Mouse (Mus musculus) erythroblast, embryonic 14.5 days (primary cell): ENCODE data around the gene C1ra. TPM values are rescaled to one million over a fixed set of nuclear protein-coding genes. Genes with fewer than 3 reads are reported as not detected.

Experiments used
- H3K27me3 ChIP-seq: 2 replicates; pipeline ENCODE4 v1.6.1; 2012; ENCODE audit warnings: inconsistent platforms; ENCODE audit not compliant: control insufficient read depth
- H3K36me3 ChIP-seq: 2 replicates; pipeline ENCODE4 v1.6.1; 2012; ENCODE audit warnings: mild to moderate bottlenecking, inconsistent platforms; ENCODE audit not compliant: control insufficient read depth
- H3K4me1 ChIP-seq: 2 replicates; pipeline ENCODE4 v1.6.1; 2012; ENCODE audit warnings: inconsistent platforms; ENCODE audit not compliant: control insufficient read depth
- H3K4me3 ChIP-seq: replicated peaks from 2 replicates; pipeline ENCODE3; 2012; ENCODE audit warnings: moderate library complexity, mild to moderate bottlenecking, inconsistent platforms
- H3K9me3 ChIP-seq: 2 replicates; pipeline ENCODE4 v1.6.1; 2012; ENCODE audit warnings: low read length, inconsistent platforms, mixed read lengths; ENCODE audit not compliant: control insufficient read depth
- GATA1 ChIP-seq: IDR thresholded peaks from 2 replicates; pipeline ENCODE4 v1.6.1; 2012; ENCODE audit warnings: low read length, inconsistent platforms, mixed read lengths
- TAL1 ChIP-seq: IDR thresholded peaks from 3 replicates; pipeline ENCODE4 v1.6.1; 2012; ENCODE audit warnings: low read length, inconsistent platforms, mixed read lengths
- polyA plus RNA-seq: library from polyadenylated mRNA; stranded (reverse); fragments of >175 nt; gene quantifications from 2 replicates; pipeline ENCODE4 v1.2.3, GENCODE M21; 2012

C1ra gene
- polyA plus RNA-seq, 1 experiment: 0.03 TPM

DNA sequence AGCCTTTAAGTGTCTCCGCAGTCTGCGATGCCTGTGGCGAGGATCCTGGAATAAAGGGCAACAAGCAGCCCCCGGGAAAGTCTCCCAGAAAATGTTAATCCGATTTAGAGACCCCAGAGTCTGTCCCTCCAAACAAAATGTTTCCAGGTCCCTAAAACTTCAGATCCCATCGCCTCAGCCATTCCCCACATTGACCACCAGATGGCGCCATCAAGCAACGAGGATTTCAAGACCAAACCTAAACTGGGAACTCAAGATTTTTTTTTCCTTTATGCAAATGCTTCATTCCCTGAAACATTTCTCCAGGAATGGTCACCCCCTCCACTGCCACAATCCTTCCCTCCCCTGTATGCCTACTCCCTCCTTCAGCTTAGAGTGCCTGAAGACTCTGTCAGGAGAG, 57.8 kb downstream of the C1ra start, which contains the start of gene C1rb:
C1rb (plus strand) TSS at position 269 of the 400 bp plus-strand sequence.
- Histone ChIP-seq H3K27me3 (no peaks in the 10 kb centered on the region), H3K36me3 (no peaks in the 10 kb centered on the region), H3K9me3 (no peaks in the 10 kb centered on the region), H3K4me3 (no peak within 1 kb of the TSS), H3K4me1 (peaks cover 2% of the 10 kb centered on the region; the same call in 1 of the 2 replicates)
- TF ChIP-seq TAL1: no peak
- TF ChIP-seq GATA1: no peak

Other genes with a start within 250 kb of the C1ra start
- gene Cd163, start 207.7 kb upstream of the C1ra start, polyA plus RNA-seq: not detected in 2 replicates
- 0.24 and 0.42 TPM in 2 replicates for gene Pex5, start 97.3 kb upstream of the C1ra start, polyA plus RNA-seq
- gene Clstn3, start 47.6 kb upstream of the C1ra start, polyA plus RNA-seq: 0.31 and 0.68 TPM in 2 replicates
- not detected in 2 replicates for gene C1rl, start 19.3 kb upstream of the C1ra start, polyA plus RNA-seq
- gene C1s1, start 30.0 kb downstream of the C1ra start, polyA plus RNA-seq: 0.01 TPM in 1 of 2 replicates, not detected in the other
- not detected in 2 replicates for gene C1rb, start 57.9 kb downstream of the C1ra start, polyA plus RNA-seq
- gene C1s2, start 123.7 kb downstream of the C1ra start, polyA plus RNA-seq: not detected in 2 replicates
- 15.9 and 16.0 TPM in 2 replicates for gene Lpcat3, start 150.6 kb downstream of the C1ra start, polyA plus RNA-seq
- 13.7 and 19.1 TPM in 2 replicates for gene Emg1, start 199.8 kb downstream of the C1ra start, polyA plus RNA-seq
- 19.9 and 21.8 TPM in 2 replicates for gene Phb2, start 199.9 kb downstream of the C1ra start, polyA plus RNA-seq
- gene Ptpn6, start 226.3 kb downstream of the C1ra start, polyA plus RNA-seq: 0.20 and 0.68 TPM in 2 replicates
- gene Grcc10, start 229.0 kb downstream of the C1ra start, polyA plus RNA-seq: 0.95 and 2.7 TPM in 2 replicates
- gene Gm45234, start 243.6 kb downstream of the C1ra start, polyA plus RNA-seq: 0.02 and 0.04 TPM in 2 replicates
- 0.14 and 0.32 TPM in 2 replicates for gene Atn1, start 244.1 kb downstream of the C1ra start, polyA plus RNA-seq